Mouse (Mus musculus) frontal cortex, adult (tissue): ENCODE results near the gene Mrpl28.
"Not testable (repeated sequence)": the region's sequence is repeated elsewhere in the genome, so short reads cannot be mapped to it uniquely, and the experiment has no call there.

Experiments used
- ATAC-seq: cut with Nextera tagmentation; 2 replicates; pipeline ENCODE4 v1.9.2; 2017; ENCODE audit warnings: mild to moderate bottlenecking, moderate library complexity, mixed read lengths; ENCODE audit not compliant: low TSS enrichment

Mrpl28 gene

GRCm38 (mm10) chr17:26123267-26123684 is at the start of gene Mrpl28:
TSS of gene Mrpl28 (plus strand) at chr17:26123500.
- ATAC-seq: peak; percentile 89

- peak; percentile 94 for ATAC-seq
Observed at GRCm38 (mm10) chr17:26075246-26075645, 48.1 kb upstream of the Mrpl28 start.

- peak; percentile 29; the same call in 1 of the 2 replicates for ATAC-seq
Observed at GRCm38 (mm10) chr17:26078851-26079250, 44.4 kb upstream of the Mrpl28 start.

GRCm38 (mm10) chr17:26080867-26081266 is 42.4 kb upstream of the Mrpl28 start:
- ATAC-seq: no peak

GRCm38 (mm10) chr17:26087059-26087564 is 36.2 kb upstream of the Mrpl28 start:
- no peak for ATAC-seq

- peak; percentile 94 for ATAC-seq
Observed at GRCm38 (mm10) chr17:26089905-26090632, 33.2 kb upstream of the Mrpl28 start, which contains the start of gene Decr2. TSS of gene Decr2 (minus strand) at chr17:26090337.

- ATAC-seq: no peak
Observed at GRCm38 (mm10) chr17:26094531-26095110, 28.7 kb upstream of the Mrpl28 start.

- peak; percentile 86 for ATAC-seq
Observed at GRCm38 (mm10) chr17:26095121-26095740, 28.1 kb upstream of the Mrpl28 start, which contains the start of gene Nme4. TSS of gene Nme4 (minus strand) at chr17:26095602.

- no peak for ATAC-seq
Observed at GRCm38 (mm10) chr17:26098461-26098860, 24.8 kb upstream of the Mrpl28 start.

- ATAC-seq: not testable (repeated sequence)
Observed at GRCm38 (mm10) chr17:26099316-26099715, 24.0 kb upstream of the Mrpl28 start.

- ATAC-seq: no peak
Observed at GRCm38 (mm10) chr17:26100166-26100565, 23.1 kb upstream of the Mrpl28 start.

- ATAC-seq: peak; percentile 62; the same call in 1 of the 2 replicates
Observed at GRCm38 (mm10) chr17:26101478-26101877, 21.8 kb upstream of the Mrpl28 start.

- no peak for ATAC-seq
Observed at GRCm38 (mm10) chr17:26105619-26106018, 17.7 kb upstream of the Mrpl28 start.

- ATAC-seq: no peak
Observed at GRCm38 (mm10) chr17:26110156-26110555, 13.1 kb upstream of the Mrpl28 start.

GRCm38 (mm10) chr17:26111024-26111423 is 12.3 kb upstream of the Mrpl28 start:
- ATAC-seq: no peak

GRCm38 (mm10) chr17:26111722-26112121 is 11.6 kb upstream of the Mrpl28 start:
- ATAC-seq: no peak

- ATAC-seq: no peak
Observed at GRCm38 (mm10) chr17:26112751-26113150, 10.5 kb upstream of the Mrpl28 start.

GRCm38 (mm10) chr17:26113181-26113948 is 9.9 kb upstream of the Mrpl28 start, which contains the start of gene Tmem8:
TSS of gene Tmem8 (plus strand) at chr17:26113299.
- ATAC-seq: peak; percentile 82

GRCm38 (mm10) chr17:26114061-26114460 is 9.2 kb upstream of the Mrpl28 start:
- ATAC-seq: 0 out of 2 replicates have a peak, but pooled peaks have one; percentile 7

- not testable (repeated sequence) for ATAC-seq
Observed at GRCm38 (mm10) chr17:26114461-26114860, 8.8 kb upstream of the Mrpl28 start.

- no peak for ATAC-seq
Observed at GRCm38 (mm10) chr17:26115205-26115898, 7.9 kb upstream of the Mrpl28 start.
